Mouse (Mus musculus): ENCODE data around the gene Smurf1.

GRCm38 (mm10) chr5:144919194-144919593, 46.5 kb downstream of the Smurf1 start:
- TF ChIP-seq POLR2A (IDR thresholded peaks at IDR 0.05; ENCODE audit: borderline replicate concordance, control insufficient read depth, low read depth, low read length) (no peak), CTCF (IDR thresholded peaks at IDR 0.05; ENCODE audit: control insufficient read depth, insufficient read depth, low read length) (no peak)
